Comparison of ENCODE assay signal across 9 mouse cellular contexts in genomic region chr4:43629106-43629817, GRCm38 (mm10). TPM values are rescaled to one million over a fixed set of nuclear protein-coding genes. Genes with fewer than 3 reads are reported as not detected.
DNase-seq lines count a peak whose midpoint lies in the region; ATAC-seq and TF ChIP-seq lines count a peak whose summit lies in the region.
"Had no signal": no experiment of that assay in that cellular context is flagged by ENCODE, and none has a peak within 500 bp of the region (broad histone marks: within the 10 kb centered on the region; RNA-seq: fewer than 3 reads in every experiment).

No protein-coding gene starts in this region.

- no peak overlapping the region for H3K4me3 ChIP-seq in heart, embryonic 10.5 days
- H3K4me3 ChIP-seq in embryonic facial prominence, embryonic 10.5 days: no peak overlapping the region
- no peak overlapping the region for H3K4me3 ChIP-seq in liver, embryonic 16.5 days (ENCODE audit: low read depth, low read length)
- H3K4me3 ChIP-seq in left cerebral cortex, adult 2 months: no peak overlapping the region
- H3K4me3 ChIP-seq: lung, embryonic 15.5 days had no signal

- intact Hi-C loops in left cerebral cortex, postnatal 10 days (cut with DNase I): no loop called here
- intact Hi-C loops in left cerebral cortex, adult 2 months (cut with DNase I): no loop called here

- H3K27me3 ChIP-seq in heart, embryonic 10.5 days (ENCODE audit: insufficient read depth, poor library complexity, severe bottlenecking): peaks cover 23% of the 10 kb centered on the region
- H3K27me3 ChIP-seq in embryonic facial prominence, embryonic 10.5 days (replicated peaks; ENCODE audit: low read depth, poor library complexity, severe bottlenecking): peaks cover 34% of the 10 kb centered on the region
- H3K27me3 ChIP-seq in liver, embryonic 16.5 days (ENCODE audit: control insufficient read depth, insufficient read depth, low read depth, low read length): peaks cover 30% of the 10 kb centered on the region
- H3K27me3 ChIP-seq: lung, embryonic 15.5 days had no signal

- no peak overlapping the region for H3K9ac ChIP-seq in liver, embryonic 16.5 days (ENCODE audit: low read depth, low read length)

- 37% methylated on average over 20 of the region's 20 CpGs for WGBS in heart, embryonic 10.5 days
- 44% methylated on average over 20 of the region's 20 CpGs for whole genome bisulfite sequencing in embryonic facial prominence, embryonic 10.5 days
- WGBS in liver, embryonic 16.5 days (ENCODE audit: insufficient replicate concordance): 44% methylated on average over 20 of the region's 20 CpGs

- no peak overlapping the region for H3K27ac ChIP-seq in heart, embryonic 10.5 days
- no peak overlapping the region for H3K27ac ChIP-seq in embryonic facial prominence, embryonic 10.5 days (replicated peaks)
- no peak overlapping the region for H3K27ac ChIP-seq in liver, embryonic 16.5 days (ENCODE audit: low read length)
- no peak overlapping the region for H3K27ac ChIP-seq in left cerebral cortex, adult 2 months
- H3K27ac ChIP-seq: lung, embryonic 15.5 days had no signal

- TF ChIP-seq CTCF in left cerebral cortex, adult 2 months (IDR thresholded peaks at IDR 0.05): no peak

- H3K4me2 ChIP-seq in liver, embryonic 16.5 days (ENCODE audit: low read depth, low read length): no peak overlapping the region

- ATAC-seq in liver, embryonic 16.5 days (ENCODE audit: low read depth): peak; percentile 44; the same call in 1 of the 2 replicates

- peak; percentile 72 for DNase-seq in heart, embryonic 10.5 days (ENCODE audit: low spot score)
- DNase-seq in heart, adult 9 months (ENCODE audit: low spot score in 2 of 2): no peak
- DNase-seq in MN1 (ENCODE audit: low spot score): peak; percentile 49
- peak; percentile 22 for DNase-seq in embryonic facial prominence, embryonic 10.5 days (ENCODE audit: low spot score)
- no peak for DNase-seq in left cerebral cortex, postnatal 10 days (ENCODE audit: extremely low spot score in 1 of 2, low spot score in 2 of 2)
- no peak for DNase-seq in left cerebral cortex, adult 2 months (ENCODE audit: extremely low spot score in 1 of 2, low spot score in 2 of 2)
- no peak for DNase-seq in spleen, postnatal 14 days (ENCODE audit: low spot score in 2 of 2)

- peaks cover 29% of the 10 kb centered on the region for H3K4me1 ChIP-seq in heart, embryonic 10.5 days
- peaks cover 36% of the 10 kb centered on the region for H3K4me1 ChIP-seq in embryonic facial prominence, embryonic 10.5 days
- H3K4me1 ChIP-seq in liver, embryonic 16.5 days (ENCODE audit: control insufficient read depth, low read depth, low read length): peaks cover 8% of the 10 kb centered on the region

- peaks cover 9% of the 10 kb centered on the region for H3K9me3 ChIP-seq in heart, embryonic 10.5 days
- peaks cover 20% of the 10 kb centered on the region for H3K9me3 ChIP-seq in embryonic facial prominence, embryonic 10.5 days
- peaks cover 8% of the 10 kb centered on the region; the same call in 1 of the 2 replicates for H3K9me3 ChIP-seq in liver, embryonic 16.5 days (replicated peaks; ENCODE audit: control insufficient read depth, low read length)

- H3K36me3 ChIP-seq in heart, embryonic 10.5 days: no peaks in the 10 kb centered on the region
- no peaks in the 10 kb centered on the region for H3K36me3 ChIP-seq in embryonic facial prominence, embryonic 10.5 days (replicated peaks)
- no peaks in the 10 kb centered on the region for H3K36me3 ChIP-seq in liver, embryonic 16.5 days (ENCODE audit: control insufficient read depth, insufficient read depth)
- H3K36me3 ChIP-seq: lung, embryonic 15.5 days had no signal

RNA-seq across cellular contexts. Expression of gene Npr2, which starts 2.5 kb away (rescaled TPM):
- polyA plus RNA-seq in heart, embryonic 10.5 days (2016; fragmentation: Nextera tagmentation; extraction: Ambion mirVana): 5.5 and 5.6 TPM in 2 replicates
- 12.5 and 16.7 TPM in 2 replicates for polyA plus RNA-seq in embryonic facial prominence, embryonic 10.5 days (2016; fragmentation: Nextera tagmentation; extraction: Ambion mirVana)
- 0.49 and 0.91 TPM in 2 replicates for polyA plus RNA-seq in liver, embryonic 16.5 days (2015; fragmentation: Nextera tagmentation; extraction: Ambion mirVana)
- total RNA-seq in left cerebral cortex, postnatal 10 days (2021): 10 to 100 TPM; 47.0 to 47.5 TPM
- total RNA-seq in left cerebral cortex, adult 2 months (2021): 10 to 100 TPM; 60.9 to 62.0 TPM

RNA-seq across cellular contexts. Expression of gene Spag8, which starts 24.1 kb away (rescaled TPM):
- polyA plus RNA-seq in heart, embryonic 10.5 days (2016; fragmentation: Nextera tagmentation; extraction: Ambion mirVana): 0.63 and 2.0 TPM in 2 replicates
- 1.8 and 2.0 TPM in 2 replicates for polyA plus RNA-seq in embryonic facial prominence, embryonic 10.5 days (2016; fragmentation: Nextera tagmentation; extraction: Ambion mirVana)
- 0.08 and 0.20 TPM in 2 replicates for polyA plus RNA-seq in liver, embryonic 16.5 days (2015; fragmentation: Nextera tagmentation; extraction: Ambion mirVana)
- 1 to 10 TPM; 2.1 to 2.7 TPM for total RNA-seq in left cerebral cortex, postnatal 10 days (2021)
- total RNA-seq in left cerebral cortex, adult 2 months (2021): 1 to 10 TPM in 1 of 2 experiments, under 1 TPM in 1; 0.95 to 1.6 TPM

RNA-seq across cellular contexts. Expression of gene Hint2, which starts 27.0 kb away (rescaled TPM):
- 101 and 117 TPM in 2 replicates for polyA plus RNA-seq in heart, embryonic 10.5 days (2016; fragmentation: Nextera tagmentation; extraction: Ambion mirVana)
- 71.7 and 72.8 TPM in 2 replicates for polyA plus RNA-seq in embryonic facial prominence, embryonic 10.5 days (2016; fragmentation: Nextera tagmentation; extraction: Ambion mirVana)
- polyA plus RNA-seq in liver, embryonic 16.5 days (2015; fragmentation: Nextera tagmentation; extraction: Ambion mirVana): 63.9 and 68.5 TPM in 2 replicates
- total RNA-seq in left cerebral cortex, postnatal 10 days (2021): 10 to 100 TPM; 25.3 to 30.5 TPM
- 10 to 100 TPM; 30.9 to 33.5 TPM for total RNA-seq in left cerebral cortex, adult 2 months (2021)

RNA-seq across cellular contexts. Expression of gene Tmem8b, which starts 39.5 kb away (rescaled TPM):
- polyA plus RNA-seq in heart, embryonic 10.5 days (2016; fragmentation: Nextera tagmentation; extraction: Ambion mirVana): 2.7 and 3.3 TPM in 2 replicates
- 4.0 and 5.1 TPM in 2 replicates for polyA plus RNA-seq in embryonic facial prominence, embryonic 10.5 days (2016; fragmentation: Nextera tagmentation; extraction: Ambion mirVana)
- polyA plus RNA-seq in liver, embryonic 16.5 days (2015; fragmentation: Nextera tagmentation; extraction: Ambion mirVana): 0.22 and 0.23 TPM in 2 replicates
- total RNA-seq in left cerebral cortex, postnatal 10 days (2021): 10 to 100 TPM; 57.8 to 60.1 TPM
- total RNA-seq in left cerebral cortex, adult 2 months (2021): 10 to 100 TPM; 63.1 to 66.2 TPM

RNA-seq across cellular contexts. Expression of gene Fam221b, which starts 39.7 kb away (rescaled TPM):
- polyA plus RNA-seq in heart, embryonic 10.5 days (2016; fragmentation: Nextera tagmentation; extraction: Ambion mirVana): 1.7 and 1.9 TPM in 2 replicates
- 1.4 and 1.7 TPM in 2 replicates for polyA plus RNA-seq in embryonic facial prominence, embryonic 10.5 days (2016; fragmentation: Nextera tagmentation; extraction: Ambion mirVana)
- polyA plus RNA-seq in liver, embryonic 16.5 days (2015; fragmentation: Nextera tagmentation; extraction: Ambion mirVana): 0.63 and 1.0 TPM in 2 replicates
- 1 to 10 TPM; 1.0 to 1.3 TPM for total RNA-seq in left cerebral cortex, postnatal 10 days (2021)
- 1 to 10 TPM; 1.8 to 2.2 TPM for total RNA-seq in left cerebral cortex, adult 2 months (2021)

Comparison
In these comparisons a context has a peak if more than half of its experiments do, and no peak if none do; other contexts are left out.
1. DNase-seq: peak in heart, embryonic 10.5 days (single experiment), MN1 (single experiment) and embryonic facial prominence, embryonic 10.5 days (single experiment); none in heart, adult 9 months (0 of 2), left cerebral cortex, postnatal 10 days (0 of 2), left cerebral cortex, adult 2 months (0 of 2) and spleen, postnatal 14 days (0 of 2).